Mouse (Mus musculus) c-Kit-positive CD71-negative TER-119-negative erythroid progenitor cells, embryonic 14.5 days (primary cell): ENCODE measurements around the gene Lrrc58.

Experiments
- DNase-seq: peaks from one replicate; pipeline ENCODE4 v3.0.0-alpha.2; 2013; ENCODE audit warnings: low read depth

Lrrc58 gene

GRCm38 (mm10) chr16:37867791-37868505 is at the start of gene Lrrc58:
Gene Lrrc58 (plus strand): TSS chr16:37868389.
- DNase-seq = peak; percentile 60

- no peak for DNase-seq
Measured at GRCm38 (mm10) chr16:37823949-37824348, 44.2 kb upstream of the Lrrc58 start.

- no peak for DNase-seq
Measured at GRCm38 (mm10) chr16:37824778-37825505, 43.2 kb upstream of the Lrrc58 start.

GRCm38 (mm10) chr16:37826286-37826685 is 41.9 kb upstream of the Lrrc58 start:
- DNase-seq = no peak

GRCm38 (mm10) chr16:37831041-37831440 is 37.1 kb upstream of the Lrrc58 start:
- DNase-seq = no peak

GRCm38 (mm10) chr16:37837571-37837970 is 30.6 kb upstream of the Lrrc58 start:
- DNase-seq = no peak

- DNase-seq = no peak
Measured at GRCm38 (mm10) chr16:37842439-37842838, 25.8 kb upstream of the Lrrc58 start.

GRCm38 (mm10) chr16:37843740-37844139 is 24.4 kb upstream of the Lrrc58 start:
- no peak for DNase-seq

GRCm38 (mm10) chr16:37845202-37845925 is 22.8 kb upstream of the Lrrc58 start:
- no peak for DNase-seq

GRCm38 (mm10) chr16:37847081-37847480 is 21.1 kb upstream of the Lrrc58 start:
- no peak for DNase-seq

GRCm38 (mm10) chr16:37851366-37851765 is 16.8 kb upstream of the Lrrc58 start:
- DNase-seq = no peak

GRCm38 (mm10) chr16:37853279-37853678 is 14.9 kb upstream of the Lrrc58 start:
- DNase-seq = no peak

GRCm38 (mm10) chr16:37854054-37854453 is 14.1 kb upstream of the Lrrc58 start:
- DNase-seq = no peak

GRCm38 (mm10) chr16:37854593-37854992 is 13.6 kb upstream of the Lrrc58 start:
- DNase-seq = no peak

GRCm38 (mm10) chr16:37855583-37855982 is 12.6 kb upstream of the Lrrc58 start:
- DNase-seq = no peak

GRCm38 (mm10) chr16:37856327-37856726 is 11.9 kb upstream of the Lrrc58 start:
- DNase-seq = no peak

GRCm38 (mm10) chr16:37857495-37857894 is 10.7 kb upstream of the Lrrc58 start:
- DNase-seq = no peak

GRCm38 (mm10) chr16:37860213-37860612 is 8.0 kb upstream of the Lrrc58 start:
- DNase-seq = no peak

- no peak for DNase-seq
Measured at GRCm38 (mm10) chr16:37861029-37861428, 7.2 kb upstream of the Lrrc58 start, which contains the start of gene Gm36028. Gene Gm36028 (minus strand): TSS chr16:37861146.

GRCm38 (mm10) chr16:37863876-37864275 is 4.3 kb upstream of the Lrrc58 start:
- no peak for DNase-seq

GRCm38 (mm10) chr16:37865841-37866240 is 2.3 kb upstream of the Lrrc58 start:
- DNase-seq = no peak
